Mouse (Mus musculus): Measurements from ENCODE around the gene Spaar. TPM values are rescaled to one million over a fixed set of nuclear protein-coding genes. Genes with fewer than 3 reads are reported as not detected.

Gene Spaar
- 0.12 and 0.15 TPM in 2 replicates for polyA plus RNA-seq (2012; rRNA removed)

GRCm38 (mm10) chr4:43729794-43730550 is at the start of gene Spaar:
Gene Spaar (plus strand): TSS chr4:43730034.
- Histone ChIP-seq H3K4me1 (ENCODE audit: control insufficient read depth, insufficient read depth, insufficient read length) (no peaks in the 10 kb centered on the region), H3K27me3 (ENCODE audit: control insufficient read depth, insufficient read depth, low read length) (no peaks in the 10 kb centered on the region), H3K36me3 (ENCODE audit: control insufficient read depth, insufficient read depth, low read length) (no peaks in the 10 kb centered on the region), H3K27ac (ENCODE audit: insufficient read depth, low read length) (peak within 1 kb of the TSS; percentile 60), H3K4me3 (ENCODE audit: extremely low read depth, insufficient read depth, insufficient read length) (no peak within 1 kb of the TSS)
- TF ChIP-seq CTCF (IDR thresholded peaks at IDR 0.05; ENCODE audit: extremely low read depth, insufficient read depth, insufficient read length, insufficient replicate concordance) (no peak), POLR2A (IDR thresholded peaks at IDR 0.05; ENCODE audit: low read depth, low read length) (no peak)
- whole genome bisulfite sequencing: 51% methylated on average over 14 of the region's 14 CpGs
- no peak for DNase-seq (ENCODE audit: low read depth in 1 of 2, low spot score in 2 of 2)

GRCm38 (mm10) chr4:43690021-43690420 is 39.8 kb upstream of the Spaar start:
- TF ChIP-seq POLR2A (IDR thresholded peaks at IDR 0.05; ENCODE audit: low read depth, low read length) (no peak), CTCF (IDR thresholded peaks at IDR 0.05; ENCODE audit: extremely low read depth, insufficient read depth, insufficient read length, insufficient replicate concordance) (no peak)
- Histone ChIP-seq H3K27me3 (ENCODE audit: control insufficient read depth, insufficient read depth, low read length) (no peaks in the 10 kb centered on the region), H3K27ac (ENCODE audit: insufficient read depth, low read length) (no peak overlapping the region), H3K4me1 (ENCODE audit: control insufficient read depth, insufficient read depth, insufficient read length) (no peaks in the 10 kb centered on the region), H3K4me3 (ENCODE audit: extremely low read depth, insufficient read depth, insufficient read length) (no peak overlapping the region), H3K36me3 (ENCODE audit: control insufficient read depth, insufficient read depth, low read length) (no peaks in the 10 kb centered on the region)
- 95% methylated on average over 17 of the region's 17 CpGs for WGBS
- DNase-seq (ENCODE audit: low read depth in 1 of 2, low spot score in 2 of 2): no peak

- DNase-seq (ENCODE audit: low read depth in 1 of 2, low spot score in 2 of 2): no peak
- 56% methylated on average over 5 of the region's 5 CpGs for WGBS
- Histone ChIP-seq H3K4me3 (ENCODE audit: extremely low read depth, insufficient read depth, insufficient read length) (no peak overlapping the region), H3K36me3 (ENCODE audit: control insufficient read depth, insufficient read depth, low read length) (no peaks in the 10 kb centered on the region), H3K27me3 (ENCODE audit: control insufficient read depth, insufficient read depth, low read length) (no peaks in the 10 kb centered on the region), H3K4me1 (ENCODE audit: control insufficient read depth, insufficient read depth, insufficient read length) (no peaks in the 10 kb centered on the region), H3K27ac (ENCODE audit: insufficient read depth, low read length) (no peak overlapping the region)
- TF ChIP-seq POLR2A (IDR thresholded peaks at IDR 0.05; ENCODE audit: low read depth, low read length): no peak
- no peak for TF ChIP-seq CTCF (IDR thresholded peaks at IDR 0.05; ENCODE audit: extremely low read depth, insufficient read depth, insufficient read length, insufficient replicate concordance)
Observed at GRCm38 (mm10) chr4:43691026-43691425, 38.8 kb upstream of the Spaar start.

- no peak for DNase-seq (ENCODE audit: low read depth in 1 of 2, low spot score in 2 of 2)
- Histone ChIP-seq H3K27me3 (ENCODE audit: control insufficient read depth, insufficient read depth, low read length) (no peaks in the 10 kb centered on the region), H3K4me3 (ENCODE audit: extremely low read depth, insufficient read depth, insufficient read length) (no peak overlapping the region), H3K4me1 (ENCODE audit: control insufficient read depth, insufficient read depth, insufficient read length) (no peaks in the 10 kb centered on the region), H3K27ac (ENCODE audit: insufficient read depth, low read length) (no peak overlapping the region), H3K36me3 (ENCODE audit: control insufficient read depth, insufficient read depth, low read length) (no peaks in the 10 kb centered on the region)
- no peak for TF ChIP-seq POLR2A (IDR thresholded peaks at IDR 0.05; ENCODE audit: low read depth, low read length)
- no peak for TF ChIP-seq CTCF (IDR thresholded peaks at IDR 0.05; ENCODE audit: extremely low read depth, insufficient read depth, insufficient read length, insufficient replicate concordance)
- 60% methylated on average over 5 of the region's 5 CpGs for WGBS
Observed at GRCm38 (mm10) chr4:43693806-43694241, 36.0 kb upstream of the Spaar start.

- Histone ChIP-seq H3K36me3 (ENCODE audit: control insufficient read depth, insufficient read depth, low read length) (no peaks in the 10 kb centered on the region), H3K4me3 (ENCODE audit: extremely low read depth, insufficient read depth, insufficient read length) (no peak overlapping the region), H3K27me3 (ENCODE audit: control insufficient read depth, insufficient read depth, low read length) (no peaks in the 10 kb centered on the region), H3K4me1 (ENCODE audit: control insufficient read depth, insufficient read depth, insufficient read length) (no peaks in the 10 kb centered on the region), H3K27ac (ENCODE audit: insufficient read depth, low read length) (no peak overlapping the region)
- WGBS: 81% methylated on average over 1 of the region's 1 CpGs
- no peak for DNase-seq (ENCODE audit: low read depth in 1 of 2, low spot score in 2 of 2)
- TF ChIP-seq POLR2A (IDR thresholded peaks at IDR 0.05; ENCODE audit: low read depth, low read length) (no peak), CTCF (IDR thresholded peaks at IDR 0.05; ENCODE audit: extremely low read depth, insufficient read depth, insufficient read length, insufficient replicate concordance) (no peak)
Observed at GRCm38 (mm10) chr4:43694439-43695248, 35.2 kb upstream of the Spaar start.

- WGBS: 64% methylated on average over 9 of the region's 9 CpGs
- DNase-seq (ENCODE audit: low read depth in 1 of 2, low spot score in 2 of 2): no peak
- no peak overlapping the region for H3K27ac ChIP-seq (ENCODE audit: insufficient read depth, low read length)
Observed at GRCm38 (mm10) chr4:43695249-43695671, 34.6 kb upstream of the Spaar start.

More at GRCm38 (mm10) chr4:43695249-43695671, 34.6 kb upstream of the Spaar start:
- no peaks in the 10 kb centered on the region for H3K27me3 ChIP-seq (ENCODE audit: control insufficient read depth, insufficient read depth, low read length)
- H3K36me3 ChIP-seq (ENCODE audit: control insufficient read depth, insufficient read depth, low read length): no peaks in the 10 kb centered on the region
- H3K4me1 ChIP-seq (ENCODE audit: control insufficient read depth, insufficient read depth, insufficient read length): no peaks in the 10 kb centered on the region
- TF ChIP-seq CTCF (IDR thresholded peaks at IDR 0.05; ENCODE audit: extremely low read depth, insufficient read depth, insufficient read length, insufficient replicate concordance) (no peak), POLR2A (IDR thresholded peaks at IDR 0.05; ENCODE audit: low read depth, low read length) (no peak)
- H3K4me3 ChIP-seq (ENCODE audit: extremely low read depth, insufficient read depth, insufficient read length): no peak overlapping the region
